Mouse (Mus musculus): ENCODE measurements around the gene Baiap2l2. TPM values are rescaled to one million over a fixed set of nuclear protein-coding genes. Genes with fewer than 3 reads are reported as not detected.

Gene Baiap2l2
- polyA plus RNA-seq, 1 experiment from 2014 or later = 13.4 TPM

DNA sequence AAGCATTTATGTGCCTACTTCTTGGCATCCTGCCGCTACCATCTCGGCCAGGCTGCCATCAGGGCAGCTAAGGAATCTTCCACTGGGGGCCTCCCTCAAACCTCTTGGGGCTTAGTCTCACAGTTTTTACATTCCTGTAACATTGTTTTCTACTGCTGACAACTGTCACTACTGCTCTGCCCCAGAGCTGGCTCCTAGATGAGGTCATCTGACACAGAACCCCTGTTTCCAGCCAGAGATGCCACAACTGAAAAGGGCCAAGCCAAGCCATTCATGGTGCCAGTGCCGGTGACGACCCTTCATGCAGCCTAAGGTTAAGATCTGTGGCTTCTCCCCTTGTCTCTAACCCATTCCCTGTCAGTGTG is 38.4 kb upstream of the Baiap2l2 start:
- Histone ChIP-seq H3K9ac (no peak overlapping the region), H3K9me3 (replicated peaks) (no peaks in the 10 kb centered on the region), H3K27ac (peak overlapping the region; percentile 77), H3K27me3 (no peaks in the 10 kb centered on the region), H3K4me2 (no peak overlapping the region), H3K4me1 (peaks cover 59% of the 10 kb centered on the region), H3K36me3 (no peaks in the 10 kb centered on the region), H3K4me3 (replicated peaks) (no peak overlapping the region)
- 81% methylated on average over 4 of the region's 4 CpGs for WGBS
- no peak for ATAC-seq (replicated peaks; ENCODE audit: low FRiP score)

DNA sequence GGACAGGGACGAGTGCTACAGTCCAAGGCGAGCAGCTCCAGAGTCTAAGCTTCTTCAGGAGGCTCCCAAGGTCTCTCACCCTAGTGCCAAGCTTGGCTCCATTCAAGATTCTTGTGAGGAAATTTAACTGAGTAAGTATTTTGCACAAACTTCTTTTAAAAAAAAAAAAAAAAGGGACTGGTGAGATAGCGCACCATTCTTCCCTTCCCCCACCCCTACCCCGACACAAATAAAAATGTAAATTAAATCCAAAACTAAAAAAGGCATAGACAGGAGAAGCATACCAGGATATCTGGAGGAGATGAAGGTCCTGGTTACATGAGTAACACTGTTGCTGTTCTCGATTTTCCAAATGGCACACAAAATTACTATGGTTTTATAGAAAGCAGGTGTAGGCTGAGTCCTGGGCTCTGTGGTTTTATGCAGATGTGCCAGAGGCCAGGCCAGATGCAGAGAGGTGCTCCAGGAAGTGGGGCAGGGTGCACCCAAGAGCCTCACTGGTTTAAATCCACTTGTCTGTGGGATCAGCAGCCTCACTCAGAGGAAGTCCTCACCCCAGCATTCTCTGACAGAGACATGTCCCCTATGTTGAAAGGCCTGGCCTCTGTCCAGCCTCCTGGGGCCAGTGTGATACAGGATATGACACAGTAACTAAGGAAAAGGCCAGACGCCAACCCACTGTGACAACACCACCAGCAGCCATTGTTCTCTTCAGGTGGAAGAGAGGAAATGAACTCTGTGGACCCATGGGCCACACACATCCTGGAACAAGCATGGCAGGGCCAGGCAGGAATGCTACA is 37.9 kb upstream of the Baiap2l2 start:
- H3K27me3 ChIP-seq = no peaks in the 10 kb centered on the region
- no peak overlapping the region for H3K9ac ChIP-seq
- H3K4me2 ChIP-seq = no peak overlapping the region
- H3K9me3 ChIP-seq (replicated peaks) = no peaks in the 10 kb centered on the region
- H3K4me3 ChIP-seq (replicated peaks) = no peak overlapping the region
- ATAC-seq (replicated peaks; ENCODE audit: low FRiP score) = no peak
- peak overlapping the region; percentile 77 for H3K27ac ChIP-seq
- 69% methylated on average over 6 of the region's 6 CpGs for WGBS
- H3K4me1 ChIP-seq = peaks cover 56% of the 10 kb centered on the region
- H3K36me3 ChIP-seq = no peaks in the 10 kb centered on the region

DNA sequence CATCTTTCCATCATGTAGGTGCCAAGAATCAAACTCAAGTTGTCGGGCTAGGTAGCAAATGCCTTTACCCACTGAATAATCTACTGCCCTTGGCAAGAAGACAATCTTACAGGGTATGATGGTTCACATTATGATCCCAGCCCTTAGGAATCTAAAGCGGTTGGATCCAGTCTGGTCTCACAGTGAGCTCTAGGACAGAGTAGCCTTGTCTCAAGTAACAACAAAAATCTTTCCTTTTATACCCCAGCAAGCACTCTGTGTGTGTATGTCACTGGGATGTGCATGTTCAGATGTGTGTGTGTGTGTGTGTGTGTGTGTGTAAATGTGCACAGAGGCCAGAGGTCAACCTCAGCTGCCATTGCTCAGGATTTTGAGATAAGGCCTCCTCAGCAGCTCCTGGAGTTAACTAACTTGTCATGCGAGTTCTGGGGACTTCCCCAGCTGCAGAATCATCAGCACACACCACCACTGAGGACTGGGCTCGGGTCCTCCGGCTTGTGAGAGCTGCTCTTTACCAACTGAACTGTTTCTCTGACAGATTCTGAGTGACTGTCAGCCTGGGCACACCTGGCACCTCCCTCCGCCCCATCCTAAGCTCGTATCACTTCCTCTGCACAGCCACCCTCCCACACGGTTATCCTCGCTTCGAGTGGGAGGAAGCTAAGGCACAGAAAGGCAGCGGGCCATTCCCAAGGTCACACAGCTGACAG is 37.1 kb upstream of the Baiap2l2 start:
- H3K36me3 ChIP-seq = no peaks in the 10 kb centered on the region
- no peak overlapping the region for H3K9ac ChIP-seq
- 49% methylated on average over 11 of the region's 11 CpGs for WGBS
- H3K27me3 ChIP-seq = no peaks in the 10 kb centered on the region
- ATAC-seq (replicated peaks; ENCODE audit: low FRiP score) = no peak
- H3K9me3 ChIP-seq (replicated peaks) = no peaks in the 10 kb centered on the region
- no peak overlapping the region for H3K4me2 ChIP-seq
- no peak overlapping the region for H3K4me3 ChIP-seq (replicated peaks)
- H3K4me1 ChIP-seq = peaks cover 53% of the 10 kb centered on the region
- peak overlapping the region; percentile 70 for H3K27ac ChIP-seq

DNA sequence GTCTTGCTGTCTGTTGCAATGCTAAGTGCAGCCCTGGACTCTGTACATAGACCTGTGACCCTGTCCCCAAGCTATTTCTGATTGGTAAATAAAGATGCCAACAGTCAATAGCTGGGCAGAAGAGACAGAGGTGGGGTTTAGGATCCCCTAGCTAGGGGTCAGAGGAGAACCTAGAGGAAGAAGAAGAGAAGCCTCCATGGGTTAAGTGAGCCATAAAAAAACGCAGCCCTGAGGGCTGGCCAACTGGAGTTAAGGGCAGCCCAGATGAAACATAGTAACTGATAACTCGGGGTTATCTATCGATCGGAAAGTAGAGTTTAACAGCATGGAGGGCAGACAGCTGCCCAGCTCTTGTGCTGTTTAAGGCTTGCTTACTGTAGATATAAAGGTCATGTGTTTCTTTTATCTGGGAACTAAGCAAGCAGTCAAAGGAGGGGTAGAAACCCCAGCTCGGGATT is 36.4 kb upstream of the Baiap2l2 start:
- Histone ChIP-seq H3K4me1 (peaks cover 46% of the 10 kb centered on the region), H3K36me3 (0 out of 2 replicates have a peak, but pooled peaks cover 4% of the 10 kb centered on the region), H3K27me3 (no peaks in the 10 kb centered on the region), H3K4me2 (no peak overlapping the region), H3K9me3 (replicated peaks) (no peaks in the 10 kb centered on the region), H3K27ac (peak overlapping the region; percentile 70; the same call in 1 of the 2 replicates), H3K9ac (no peak overlapping the region), H3K4me3 (replicated peaks) (no peak overlapping the region)
- WGBS = 67% methylated on average over 5 of the region's 5 CpGs
- ATAC-seq (replicated peaks; ENCODE audit: low FRiP score) = no peak

DNA sequence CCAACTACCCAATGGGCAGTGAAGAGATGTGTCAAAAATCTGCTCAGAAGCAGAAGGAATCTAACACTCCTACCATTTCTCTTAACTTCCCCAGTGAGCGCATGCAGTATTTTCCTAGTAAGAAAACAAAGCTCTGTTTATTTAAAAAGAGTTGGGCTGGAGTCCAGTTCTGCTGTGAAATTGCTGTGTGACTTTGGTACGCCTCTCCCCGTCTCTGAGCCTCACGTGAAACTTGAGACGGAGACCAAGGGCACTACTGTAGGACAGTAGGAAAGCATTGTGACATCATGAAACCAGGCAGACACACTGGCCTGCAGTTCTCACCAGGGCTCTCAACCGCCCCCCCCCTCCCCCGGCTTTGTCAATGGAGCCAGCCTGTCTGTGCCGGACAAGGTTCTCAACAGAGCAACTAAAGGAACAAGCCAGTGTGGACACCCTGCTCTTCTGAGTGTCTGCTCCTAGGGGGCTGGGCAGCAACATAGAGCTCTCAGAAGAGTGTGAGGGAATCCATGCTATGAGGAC is 28.6 kb upstream of the Baiap2l2 start:
- no peak overlapping the region for H3K4me3 ChIP-seq (replicated peaks)
- H3K36me3 ChIP-seq = peaks cover 22% of the 10 kb centered on the region
- no peak overlapping the region for H3K27ac ChIP-seq
- H3K9ac ChIP-seq = no peak overlapping the region
- 0 out of 2 replicates have a peak, but pooled peaks cover 3% of the 10 kb centered on the region for H3K4me1 ChIP-seq
- no peaks in the 10 kb centered on the region for H3K27me3 ChIP-seq
- ATAC-seq (replicated peaks; ENCODE audit: low FRiP score) = no peak
- H3K9me3 ChIP-seq (replicated peaks) = no peaks in the 10 kb centered on the region
- WGBS = 64% methylated on average over 8 of the region's 8 CpGs
- H3K4me2 ChIP-seq = no peak overlapping the region

DNA sequence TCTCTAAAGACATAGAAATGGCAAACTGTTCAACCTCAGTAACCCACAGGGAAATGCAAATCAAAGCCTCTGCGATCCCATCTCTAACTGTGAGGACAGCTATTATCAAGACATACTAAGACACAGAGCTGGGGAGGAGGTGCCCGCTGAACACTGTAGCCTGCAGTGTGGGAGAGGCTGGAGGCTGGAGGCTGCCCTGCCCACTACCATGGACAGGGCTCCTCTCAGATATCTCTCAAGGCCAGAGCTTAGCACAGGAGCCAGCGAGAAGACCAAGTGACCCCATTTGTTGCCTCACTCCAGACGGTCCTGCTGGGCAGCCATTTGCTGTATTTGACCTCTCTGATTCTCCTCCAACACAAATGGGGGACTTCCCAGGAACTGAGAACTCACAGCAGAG is 22.5 kb upstream of the Baiap2l2 start:
- H3K4me3 ChIP-seq (replicated peaks) = no peak overlapping the region
- H3K9ac ChIP-seq = no peak overlapping the region
- WGBS = 50% methylated on average over 4 of the region's 4 CpGs
- H3K27me3 ChIP-seq = no peaks in the 10 kb centered on the region
- H3K9me3 ChIP-seq (replicated peaks) = no peaks in the 10 kb centered on the region
- H3K4me2 ChIP-seq = no peak overlapping the region
- H3K36me3 ChIP-seq = peaks cover 38% of the 10 kb centered on the region
- no peak for ATAC-seq (replicated peaks; ENCODE audit: low FRiP score)
- no peak overlapping the region for H3K27ac ChIP-seq
- H3K4me1 ChIP-seq = no peaks in the 10 kb centered on the region

DNA sequence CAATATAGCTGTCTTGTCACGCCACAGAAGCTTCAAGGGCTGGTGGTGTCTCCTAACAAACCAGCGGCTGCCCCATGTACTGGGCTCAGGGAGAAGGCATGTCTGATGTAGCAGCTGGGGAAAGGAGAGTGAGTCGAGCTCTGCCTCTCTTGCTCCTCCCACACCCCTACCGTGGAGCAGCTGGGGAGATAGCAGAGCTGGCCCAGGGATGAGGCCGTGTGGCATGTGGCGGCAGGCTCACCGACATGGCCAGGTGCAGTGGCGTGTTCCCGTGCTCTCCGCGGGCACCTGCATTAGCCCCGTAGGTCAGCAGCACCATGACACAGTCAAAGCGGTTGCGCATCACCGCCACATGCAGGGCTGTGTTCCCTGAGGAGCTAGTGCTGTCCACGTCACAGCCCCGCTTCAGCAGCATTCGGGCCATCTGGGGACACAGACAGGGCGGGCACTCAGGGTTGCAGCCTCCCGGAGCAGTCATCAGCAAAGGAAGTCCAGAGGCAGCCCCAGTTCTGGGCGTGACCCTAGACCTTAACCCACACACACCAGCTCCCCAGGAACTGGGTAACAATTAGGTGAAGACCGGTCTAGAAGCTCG is 20.8 kb upstream of the Baiap2l2 start:
- Histone ChIP-seq H3K27ac (no peak overlapping the region), H3K27me3 (no peaks in the 10 kb centered on the region)
- 80% methylated on average over 23 of the region's 23 CpGs for WGBS

DNA sequence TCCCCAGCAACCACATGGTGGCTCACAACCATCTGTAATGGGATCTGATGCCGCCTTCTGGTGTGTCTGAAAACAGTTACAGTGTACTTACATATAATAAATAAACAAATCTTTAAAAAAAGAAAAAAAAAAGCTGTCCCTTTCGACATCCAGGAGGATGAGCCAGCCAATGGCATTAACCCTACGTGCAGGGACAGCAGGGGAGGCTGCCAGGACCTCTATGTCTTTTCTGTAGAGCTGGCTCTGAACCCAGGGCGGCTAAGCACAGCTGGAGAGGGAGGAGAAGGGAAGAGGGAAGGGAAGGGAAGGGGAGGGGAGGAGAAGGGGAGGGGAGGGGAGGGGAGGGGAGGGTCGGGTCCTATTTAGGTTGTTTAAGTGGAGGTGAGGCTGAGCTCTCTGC is 19.5 kb upstream of the Baiap2l2 start:
- no peak for ATAC-seq (replicated peaks; ENCODE audit: low FRiP score)
- 71% methylated on average over 4 of the region's 5 CpGs for WGBS
- no peaks in the 10 kb centered on the region for H3K4me1 ChIP-seq
- H3K9ac ChIP-seq = no peak overlapping the region
- H3K36me3 ChIP-seq = peaks cover 35% of the 10 kb centered on the region
- H3K9me3 ChIP-seq (replicated peaks) = no peaks in the 10 kb centered on the region
- H3K4me3 ChIP-seq (replicated peaks) = no peak overlapping the region
- no peaks in the 10 kb centered on the region for H3K27me3 ChIP-seq
- no peak overlapping the region for H3K4me2 ChIP-seq
- no peak overlapping the region for H3K27ac ChIP-seq

More for the DNA sequence above, 20.8 kb upstream of the Baiap2l2 start:
- Histone ChIP-seq H3K4me2 (no peak overlapping the region), H3K9me3 (replicated peaks) (no peaks in the 10 kb centered on the region), H3K4me3 (replicated peaks) (no peak overlapping the region), H3K36me3 (peaks cover 36% of the 10 kb centered on the region), H3K4me1 (no peaks in the 10 kb centered on the region), H3K9ac (no peak overlapping the region)
- ATAC-seq (replicated peaks; ENCODE audit: low FRiP score) = no peak

DNA sequence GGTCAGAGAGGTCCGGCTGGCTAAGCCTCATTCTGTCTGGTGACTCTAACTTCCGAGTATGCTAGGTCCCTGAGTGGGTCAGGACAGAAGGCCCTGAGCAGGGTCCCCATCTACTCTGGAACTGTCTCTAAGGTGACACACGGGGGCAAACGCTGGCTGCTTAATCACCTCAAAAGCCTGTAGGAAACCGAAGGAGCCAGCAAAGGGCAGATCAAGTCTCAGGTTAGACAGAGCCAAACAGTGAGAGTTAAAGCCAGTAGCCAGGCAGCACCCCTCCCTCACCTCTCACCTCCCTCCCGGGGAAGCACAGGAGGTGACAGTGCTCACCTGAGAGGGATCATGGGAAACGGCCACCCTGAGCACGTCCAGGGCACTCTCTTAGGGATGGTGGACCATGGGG is 18.4 kb upstream of the Baiap2l2 start:
- Histone ChIP-seq H3K4me1 (no peaks in the 10 kb centered on the region), H3K9me3 (replicated peaks) (no peaks in the 10 kb centered on the region), H3K27ac (no peak overlapping the region), H3K4me2 (no peak overlapping the region), H3K36me3 (peaks cover 34% of the 10 kb centered on the region), H3K27me3 (no peaks in the 10 kb centered on the region), H3K4me3 (replicated peaks) (no peak overlapping the region), H3K9ac (no peak overlapping the region)
- ATAC-seq (replicated peaks; ENCODE audit: low FRiP score) = no peak
- 80% methylated on average over 8 of the region's 8 CpGs for WGBS

DNA sequence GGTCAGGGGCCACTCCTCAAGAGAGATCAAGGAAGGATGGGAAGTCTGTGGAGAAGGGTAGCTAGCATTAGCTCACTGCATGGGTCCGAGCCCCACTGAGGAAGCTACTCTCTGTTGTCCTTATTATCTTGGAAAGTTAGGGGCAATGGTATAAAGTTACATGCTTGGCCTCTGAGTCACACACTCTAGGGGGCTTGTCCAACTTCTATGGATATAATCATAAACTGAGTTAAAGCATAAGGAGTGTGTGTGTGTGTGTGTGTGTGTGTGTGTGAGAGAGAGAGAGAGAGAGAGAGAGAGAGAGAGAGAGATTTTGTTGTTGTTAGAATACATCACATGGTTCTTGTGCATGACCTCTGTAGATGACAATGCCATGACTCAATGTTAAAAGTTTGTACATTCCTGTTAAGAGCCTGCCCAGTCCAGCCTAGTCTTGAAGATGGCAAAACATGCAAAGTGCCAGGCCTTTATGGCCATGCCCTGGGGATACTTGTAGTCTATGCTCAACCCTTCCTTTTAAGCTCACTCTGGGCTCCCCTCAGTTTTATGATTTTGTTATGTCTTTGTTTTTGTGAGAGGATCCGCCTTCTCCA is 14.3 kb upstream of the Baiap2l2 start:
- H3K9me3 ChIP-seq (replicated peaks) = no peaks in the 10 kb centered on the region
- H3K9ac ChIP-seq = no peak overlapping the region
- 73% methylated on average over 2 of the region's 2 CpGs for WGBS
- H3K4me3 ChIP-seq (replicated peaks) = no peak overlapping the region
- ATAC-seq (replicated peaks; ENCODE audit: low FRiP score) = no peak
- H3K4me1 ChIP-seq = no peaks in the 10 kb centered on the region
- no peak overlapping the region for H3K27ac ChIP-seq
- H3K4me2 ChIP-seq = no peak overlapping the region
- peaks cover 13% of the 10 kb centered on the region for H3K36me3 ChIP-seq
- no peaks in the 10 kb centered on the region for H3K27me3 ChIP-seq

DNA sequence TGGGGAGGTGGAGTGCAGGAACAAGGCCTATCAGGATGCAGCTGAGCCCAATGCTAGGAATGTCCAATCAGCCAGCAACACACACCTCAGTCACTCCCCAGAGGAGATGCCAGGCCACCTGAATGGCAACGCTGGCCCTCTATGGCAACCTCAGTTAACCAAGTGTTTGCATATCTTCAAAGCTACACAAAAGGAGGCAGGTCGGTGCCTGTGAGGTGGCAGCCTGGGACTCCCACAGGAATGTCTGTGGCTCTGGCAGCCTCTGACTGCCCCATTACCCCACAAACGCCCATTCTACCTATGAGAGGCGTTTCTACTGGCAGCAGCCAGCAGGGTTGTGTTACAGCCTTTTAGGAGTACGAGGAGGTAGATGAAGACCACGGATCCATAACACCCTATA is 13.2 kb upstream of the Baiap2l2 start:
- H3K27ac ChIP-seq = no peak overlapping the region
- WGBS = 81% methylated on average over 6 of the region's 6 CpGs
- H3K4me2 ChIP-seq = no peak overlapping the region
- H3K9ac ChIP-seq = no peak overlapping the region
- no peaks in the 10 kb centered on the region for H3K27me3 ChIP-seq
- H3K4me3 ChIP-seq (replicated peaks) = no peak overlapping the region
- ATAC-seq (replicated peaks; ENCODE audit: low FRiP score) = no peak
- H3K9me3 ChIP-seq (replicated peaks) = no peaks in the 10 kb centered on the region
- H3K4me1 ChIP-seq = no peaks in the 10 kb centered on the region
- 0 out of 2 replicates have a peak, but pooled peaks cover 10% of the 10 kb centered on the region for H3K36me3 ChIP-seq

DNA sequence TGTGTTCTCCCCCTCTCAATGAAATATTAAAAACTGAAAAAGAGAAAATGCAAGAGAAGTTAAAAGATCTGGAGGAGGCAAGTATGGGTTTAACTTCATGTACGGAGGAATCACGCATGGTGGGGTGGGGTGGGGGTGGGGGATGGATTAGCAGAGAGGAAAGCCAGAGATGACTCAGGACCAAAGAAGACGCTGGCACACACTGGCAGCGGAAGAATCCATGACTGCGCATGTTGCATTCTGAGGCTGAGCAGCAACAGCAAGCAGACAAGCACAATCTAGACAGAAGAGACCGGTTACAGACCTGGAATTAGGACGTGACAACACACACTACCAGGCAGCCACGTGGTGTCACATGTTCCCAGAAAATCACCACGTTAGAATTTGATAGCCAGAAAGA is 7.4 kb upstream of the Baiap2l2 start:
- 90% methylated on average over 9 of the region's 9 CpGs for WGBS
- H3K4me3 ChIP-seq (replicated peaks) = no peak overlapping the region
- ATAC-seq (replicated peaks; ENCODE audit: low FRiP score) = no peak

More for the DNA sequence above, 7.4 kb upstream of the Baiap2l2 start:
- Histone ChIP-seq H3K27me3 (no peaks in the 10 kb centered on the region), H3K9me3 (replicated peaks) (no peaks in the 10 kb centered on the region), H3K36me3 (peaks cover 10% of the 10 kb centered on the region), H3K4me1 (no peaks in the 10 kb centered on the region), H3K9ac (no peak overlapping the region), H3K27ac (no peak overlapping the region), H3K4me2 (no peak overlapping the region)
